Mouse (Mus musculus) neutrophil, adult 83 days (primary cell): ENCODE data around the gene Clec4a4. TPM values are rescaled to one million over a fixed set of nuclear protein-coding genes. Genes with fewer than 3 reads are reported as not detected.

ENCODE experiments used
- total RNA-seq, 2 experiments: library from RNA; stranded (reverse); gene quantifications; one replicate each; pipeline ENCODE4 v1.2.4; 2023

The Clec4a4 gene
- total RNA-seq, result 1 to 10 TPM; 1.5 to 1.9 TPM

GRCm38 (mm10) chr6:122989876-122990437 lies at the start of gene Clec4a4:
Clec4a4 (plus strand) TSS chr6:122990367.

GRCm38 (mm10) chr6:122952401-122952800 lies 37.8 kb upstream of the Clec4a4 start, which contains the start of gene Clec4a3:
Clec4a3 (plus strand) TSS chr6:122952515.

GRCm38 (mm10) chr6:123049742-123050372 lies 59.7 kb downstream of the Clec4a4 start, which contains the start of gene Clec4b1:
Clec4b1 (plus strand) TSS chr6:123049962.

Other genes starting within 250 kb of the Clec4a4 start
- gene Slc2a3, start 188.7 kb upstream of the Clec4a4 start, total RNA-seq, result 100 to 1,000 TPM; 531 to 535 TPM
- gene Foxj2, start 170.5 kb upstream of the Clec4a4 start, total RNA-seq, result 10 to 100 TPM; 27.4 to 27.8 TPM
- under 1 TPM; 0.53 to 0.55 TPM for gene C3ar1, start 134.2 kb upstream of the Clec4a4 start, total RNA-seq
- 10 to 100 TPM; 41.5 to 42.4 TPM for gene Necap1, start 115.9 kb upstream of the Clec4a4 start, total RNA-seq
- gene Clec4a1, start 68.5 kb upstream of the Clec4a4 start, total RNA-seq, result 10 to 100 TPM; 60.6 to 71.3 TPM
- 10 to 100 TPM; 69.4 to 73.0 TPM for gene Clec4a3, start 37.9 kb upstream of the Clec4a4 start, total RNA-seq
- gene Clec4b1, start 59.6 kb downstream of the Clec4a4 start, total RNA-seq, result 1 to 10 TPM; 3.7 to 4.4 TPM
- 100 to 1,000 TPM; 212 to 236 TPM for gene Clec4a2, start 116.1 kb downstream of the Clec4a4 start, total RNA-seq
- gene Clec4b2, start 182.5 kb downstream of the Clec4a4 start, total RNA-seq, result 10 to 100 TPM in 1 of 2 experiments, 1 to 10 TPM in 1; 9.6 to 12.2 TPM
- gene Clec4n, start 239.5 kb downstream of the Clec4a4 start, total RNA-seq, result 1 to 10 TPM; 2.8 to 3.1 TPM